Mouse (Mus musculus) limb, embryonic 14.5 days (tissue): ENCODE results near the gene Neu2. TPM values are rescaled to one million over a fixed set of nuclear protein-coding genes. Genes with fewer than 3 reads are reported as not detected.

Experiments
- ATAC-seq: fragments of 200-750 bp; cut with Nextera tagmentation; 2 replicates; pipeline ENCODE4 v1.8.0; 2017; ENCODE audit warnings: low read depth, moderate number of reproducible peaks, moderate TSS enrichment; ENCODE audit not compliant: low FRiP score
- DNase-seq: peaks from one replicate; pipeline ENCODE4 v3.0.0-alpha.2; 2015; ENCODE audit warnings: low spot score
- H3K27ac ChIP-seq: fragments of 300-500 bp; sonication (generic); replicated peaks from 2 replicates; pipeline ENCODE4 v1.5.1; 2014; ENCODE audit warnings: low read depth, mild to moderate bottlenecking, low read length, moderate library complexity, mixed read lengths
- H3K27me3 ChIP-seq: fragments of 300-500 bp; sonication (generic); 2 replicates; pipeline ENCODE4 v1.6.1; 2014; ENCODE audit warnings: low read length, mixed read lengths; ENCODE audit not compliant: control insufficient read depth, insufficient read depth
- H3K36me3 ChIP-seq: fragments of 300-500 bp; sonication (generic); 2 replicates; pipeline ENCODE4 v1.6.1; 2014; ENCODE audit warnings: mild to moderate bottlenecking, low read length, moderate library complexity, mixed read lengths; ENCODE audit not compliant: control insufficient read depth, insufficient read depth
- H3K4me1 ChIP-seq: fragments of 300-500 bp; sonication (generic); 2 replicates; pipeline ENCODE4 v1.6.1; 2014; ENCODE audit warnings: antibody characterized with exemption, low read length, mixed read lengths; ENCODE audit not compliant: control insufficient read depth, insufficient read depth
- H3K4me2 ChIP-seq: fragments of 300-500 bp; sonication (generic); replicated peaks from 2 replicates; pipeline ENCODE4 v1.6.1; 2014; ENCODE audit warnings: low read depth, mild to moderate bottlenecking, low read length, moderate library complexity; ENCODE audit not compliant: severe bottlenecking
- H3K4me3 ChIP-seq: fragments of 300-500 bp; sonication (generic); replicated peaks from 2 replicates; pipeline ENCODE4 v1.5.1; 2014; ENCODE audit warnings: low read length
- H3K9ac ChIP-seq: fragments of 300-500 bp; sonication (generic); 2 replicates; pipeline ENCODE4 v1.6.1; 2014; ENCODE audit warnings: mild to moderate bottlenecking, low read depth, low read length, moderate library complexity; ENCODE audit not compliant: severe bottlenecking
- H3K9me3 ChIP-seq: fragments of 300-500 bp; sonication (generic); 2 replicates; pipeline ENCODE4 v1.6.1; 2016; ENCODE audit warnings: low read length; ENCODE audit not compliant: control insufficient read depth
- POLR2A ChIP-seq: fragments of 200-500 bp; IDR thresholded peaks from 2 replicates; pipeline ENCODE4 v1.8.0; 2012; ENCODE audit warnings: inconsistent platforms, mild to moderate bottlenecking, moderate library complexity, borderline replicate concordance; ENCODE audit not compliant: insufficient read depth, insufficient read length; ENCODE audit errors: extremely low read depth
- WGBS: fragments of 180-500 bp; shearing (Covaris S2); extraction: QIAGEN DNeasy Blood & Tissue Kit; methylation state at CpG from one replicate; pipeline ENCODE4 v1.1.7; 2014; 5-methylcytosine and 5-hydroxymethylcytosine counted together
- polyA plus RNA-seq, 2 experiments: library from polyadenylated mRNA; depleted of rRNA in 1 of 2; stranded (reverse) in 1 of 2; unstranded in 1 of 2; fragments of >200 nt; fragmentation: Nextera tagmentation in 1 of 2; extraction: Ambion mirVana in 1 of 2; gene quantifications; 2 replicates each; pipeline versions ENCODE4 v1.2.1 to v1.2.3; 2012 to 2014

Gene Neu2
- polyA plus RNA-seq, 2 experiments = 0.04 TPM; not detected in 1

GRCm38 (mm10) chr1:87621858-87622279 is 112.2 kb downstream of the Neu2 start:
- 64% methylated on average over 3 of the region's 3 CpGs for WGBS
- Histone ChIP-seq H3K9me3 (no peaks in the 10 kb centered on the region), H3K4me2 (no peak overlapping the region), H3K27me3 (no peaks in the 10 kb centered on the region), H3K9ac (no peak overlapping the region), H3K4me1 (no peaks in the 10 kb centered on the region), H3K27ac (no peak overlapping the region), H3K4me3 (no peak overlapping the region), H3K36me3 (no peaks in the 10 kb centered on the region)
- no peak for TF ChIP-seq POLR2A
- ATAC-seq (no peak), DNase-seq (no peak)

DNA sequence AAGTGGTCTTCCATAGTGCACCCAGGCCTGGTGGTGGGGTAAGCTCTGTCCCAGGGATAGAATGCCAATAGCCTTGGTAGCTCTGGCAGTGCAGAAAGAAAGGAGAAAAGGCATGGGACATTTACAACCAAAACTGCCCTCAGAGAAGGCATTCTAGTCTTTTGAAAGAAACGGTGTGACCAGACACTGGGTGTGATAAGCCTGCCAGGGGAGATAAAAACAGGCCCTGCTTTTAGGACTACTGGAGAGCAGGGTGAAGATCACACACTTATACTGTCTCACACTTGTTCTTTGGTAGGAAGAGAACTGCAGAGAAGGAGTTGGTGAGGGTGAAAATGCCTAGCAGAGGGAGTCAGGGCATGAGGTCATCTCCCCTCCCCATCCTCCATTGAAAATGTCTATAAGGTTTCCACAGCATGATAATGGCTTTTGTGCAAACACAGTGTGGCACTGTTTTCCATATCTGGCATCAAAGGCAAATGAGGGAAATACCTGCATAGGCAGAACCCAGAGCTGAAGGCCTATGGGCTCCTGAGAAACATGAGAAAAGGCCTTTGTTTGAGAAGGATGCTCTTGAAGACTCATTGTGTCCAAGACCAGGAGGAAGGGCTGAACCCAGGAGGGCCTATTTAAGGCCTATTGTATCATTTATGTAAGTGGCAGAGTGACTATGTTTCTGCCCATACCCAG is 114.4 kb downstream of the Neu2 start:
- Histone ChIP-seq H3K9me3 (no peaks in the 10 kb centered on the region), H3K27me3 (no peaks in the 10 kb centered on the region), H3K9ac (no peak overlapping the region), H3K4me1 (no peaks in the 10 kb centered on the region), H3K36me3 (no peaks in the 10 kb centered on the region), H3K4me2 (no peak overlapping the region), H3K27ac (no peak overlapping the region), H3K4me3 (no peak overlapping the region)
- TF ChIP-seq POLR2A = no peak
- WGBS = 71% methylated on average over 1 of the region's 1 CpGs
- DNase-seq = no peak
- ATAC-seq = no peak

- no peaks in the 10 kb centered on the region for H3K27me3 ChIP-seq
- no peak for TF ChIP-seq POLR2A
- H3K36me3 ChIP-seq = no peaks in the 10 kb centered on the region
- no peaks in the 10 kb centered on the region for H3K4me1 ChIP-seq
- H3K4me3 ChIP-seq = no peak overlapping the region
- no peak overlapping the region for H3K4me2 ChIP-seq
- no peak overlapping the region for H3K27ac ChIP-seq
- no peak overlapping the region for H3K9ac ChIP-seq
- WGBS = 91% methylated on average over 2 of the region's 2 CpGs
- DNase-seq = no peak
- no peak for ATAC-seq
- no peaks in the 10 kb centered on the region for H3K9me3 ChIP-seq
Observed at GRCm38 (mm10) chr1:87624826-87625225, 115.1 kb downstream of the Neu2 start.

GRCm38 (mm10) chr1:87625254-87626025 is 115.8 kb downstream of the Neu2 start:
- ATAC-seq = no peak
- Histone ChIP-seq H3K4me2 (no peak overlapping the region), H3K4me3 (no peak overlapping the region), H3K4me1 (no peaks in the 10 kb centered on the region), H3K36me3 (no peaks in the 10 kb centered on the region), H3K27ac (no peak overlapping the region), H3K9me3 (no peaks in the 10 kb centered on the region), H3K27me3 (no peaks in the 10 kb centered on the region), H3K9ac (no peak overlapping the region)
- WGBS = 90% methylated on average over 6 of the region's 6 CpGs
- TF ChIP-seq POLR2A = no peak
- no peak for DNase-seq

DNA sequence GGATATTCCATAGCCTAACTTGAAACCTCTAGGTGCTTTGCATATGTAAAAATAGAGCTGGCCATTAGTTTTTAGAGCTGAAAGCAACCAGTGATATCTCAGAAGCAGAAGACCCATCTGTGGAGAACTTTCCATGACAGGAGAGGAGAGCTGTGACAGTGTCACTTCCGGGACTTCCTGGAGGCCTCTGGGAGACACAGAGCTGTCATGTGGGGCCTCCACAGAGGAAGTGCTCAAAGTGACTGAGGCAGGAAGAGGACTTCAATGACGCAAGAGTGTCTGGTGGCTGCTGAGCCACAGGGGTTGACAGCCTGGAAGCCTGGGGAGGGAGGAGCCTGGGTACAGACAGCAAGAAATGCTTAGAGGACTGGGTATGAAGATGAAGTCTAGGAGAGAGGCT is 116.7 kb downstream of the Neu2 start:
- DNase-seq (peak; percentile 17), ATAC-seq (no peak)
- Histone ChIP-seq H3K4me2 (no peak overlapping the region), H3K36me3 (no peaks in the 10 kb centered on the region), H3K9me3 (no peaks in the 10 kb centered on the region), H3K27me3 (no peaks in the 10 kb centered on the region), H3K27ac (no peak overlapping the region), H3K9ac (no peak overlapping the region), H3K4me1 (no peaks in the 10 kb centered on the region), H3K4me3 (no peak overlapping the region)
- 42% methylated on average over 2 of the region's 2 CpGs for WGBS
- TF ChIP-seq POLR2A = no peak
